Mouse (Mus musculus) hindbrain, embryonic 16.5 days (tissue): ENCODE results near the gene Lrrc20. TPM values are rescaled to one million over a fixed set of nuclear protein-coding genes. Genes with fewer than 3 reads are reported as not detected.
"Not testable (repeated sequence)": the region's sequence is repeated elsewhere in the genome, so short reads cannot be mapped to it uniquely, and the experiment has no call there.

ENCODE experiments used
- ATAC-seq: fragments of 200-750 bp; cut with Nextera tagmentation; 2 replicates; pipeline ENCODE4 v1.8.0; 2017; ENCODE audit warnings: moderate TSS enrichment, moderate library complexity
- H3K27ac ChIP-seq: fragments of 300-500 bp; sonication (generic); 2 replicates; pipeline ENCODE4 v1.5.1; 2014; ENCODE audit warnings: low read depth, mild to moderate bottlenecking, control low read depth, low read length, moderate library complexity
- H3K27me3 ChIP-seq: fragments of 300-500 bp; sonication (generic); replicated peaks from 2 replicates; pipeline ENCODE4 v1.6.1; 2014; ENCODE audit warnings: low read length; ENCODE audit not compliant: control insufficient read depth, insufficient read depth
- H3K36me3 ChIP-seq: fragments of 300-500 bp; sonication (generic); 2 replicates; pipeline ENCODE4 v1.6.1; 2014; ENCODE audit warnings: mild to moderate bottlenecking, low read length, moderate library complexity, mixed read lengths; ENCODE audit not compliant: control insufficient read depth, insufficient read depth
- H3K4me1 ChIP-seq: fragments of 300-500 bp; sonication (generic); 2 replicates; pipeline ENCODE4 v1.6.1; 2014; ENCODE audit warnings: low read depth, low read length; ENCODE audit not compliant: control insufficient read depth, insufficient read depth
- H3K4me2 ChIP-seq: fragments of 300-500 bp; sonication (generic); 2 replicates; pipeline ENCODE4 v1.6.1; 2014; ENCODE audit warnings: mild to moderate bottlenecking, low read length, control low read depth, moderate library complexity
- H3K4me3 ChIP-seq: fragments of 300-500 bp; sonication (generic); 2 replicates; pipeline ENCODE4 v1.5.1; 2014; ENCODE audit warnings: mild to moderate bottlenecking, low read length, control low read depth, moderate library complexity
- H3K9ac ChIP-seq: fragments of 300-500 bp; sonication (generic); 2 replicates; pipeline ENCODE4 v1.6.1; 2014; ENCODE audit warnings: low read depth, mild to moderate bottlenecking, control low read depth, low read length, moderate library complexity
- H3K9me3 ChIP-seq: fragments of 300-500 bp; sonication (generic); 2 replicates; pipeline ENCODE4 v1.6.1; 2014; ENCODE audit warnings: mild to moderate bottlenecking, low read length, moderate library complexity; ENCODE audit not compliant: control insufficient read depth
- WGBS: fragments of 180-500 bp; shearing (Covaris S2); extraction: QIAGEN DNeasy Blood & Tissue Kit; methylation state at CpG from one replicate; pipeline ENCODE4 v1.1.7; 2014; 5-methylcytosine and 5-hydroxymethylcytosine counted together
- polyA plus RNA-seq: library from polyadenylated mRNA; unstranded; fragments of >200 nt; fragmentation: Nextera tagmentation; extraction: Ambion mirVana; gene quantifications from 2 replicates; pipeline ENCODE4 v1.2.1, GENCODE M21; 2015

The Lrrc20 gene
- polyA plus RNA-seq, 1 experiment from 2014 or later: 14.9 TPM

DNA sequence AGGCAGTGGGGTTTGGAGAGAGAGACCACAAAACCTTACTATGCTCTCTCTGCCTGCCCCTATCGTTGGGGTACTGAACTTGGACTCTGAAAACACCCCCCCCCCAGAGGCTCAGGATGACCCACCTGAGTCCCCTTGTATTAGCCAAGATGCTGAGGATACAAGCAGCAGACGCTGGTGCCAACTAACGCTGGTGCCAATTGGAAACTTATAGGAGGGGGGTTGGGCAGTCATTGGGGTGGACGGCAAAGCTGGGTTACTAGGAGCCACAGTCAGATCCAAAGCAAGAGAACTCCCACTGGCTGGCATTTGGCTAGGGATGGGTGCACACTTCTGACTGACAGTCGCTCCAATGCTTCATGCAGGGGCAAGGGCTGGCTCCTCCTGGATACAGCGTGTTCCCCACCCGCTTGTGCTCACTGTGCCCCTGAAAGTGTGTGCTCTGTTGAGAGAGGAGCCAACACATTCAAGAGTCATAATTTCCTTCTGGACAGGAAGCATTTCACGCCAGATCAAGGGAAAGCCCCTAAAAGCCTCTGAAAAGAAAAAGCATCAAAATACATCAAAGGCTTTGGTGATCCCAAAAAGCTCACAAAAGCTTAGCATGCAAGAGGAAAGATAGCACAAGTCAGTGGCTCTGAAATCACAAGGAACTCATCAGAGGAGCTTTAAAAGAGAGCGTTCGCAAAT lies 128.9 kb downstream of the Lrrc20 start:
- H3K9ac ChIP-seq: no peak overlapping the region; the same call in 1 of the 2 replicates
- no peak overlapping the region for H3K4me3 ChIP-seq
- H3K4me1 ChIP-seq: no peaks in the 10 kb centered on the region
- H3K4me2 ChIP-seq: no peak overlapping the region
- 69% methylated on average over 10 of the region's 10 CpGs for WGBS
- no peaks in the 10 kb centered on the region for H3K36me3 ChIP-seq
- H3K9me3 ChIP-seq: no peaks in the 10 kb centered on the region
- ATAC-seq: no peak
- peaks cover 2% of the 10 kb centered on the region for H3K27me3 ChIP-seq
- no peak overlapping the region for H3K27ac ChIP-seq

DNA sequence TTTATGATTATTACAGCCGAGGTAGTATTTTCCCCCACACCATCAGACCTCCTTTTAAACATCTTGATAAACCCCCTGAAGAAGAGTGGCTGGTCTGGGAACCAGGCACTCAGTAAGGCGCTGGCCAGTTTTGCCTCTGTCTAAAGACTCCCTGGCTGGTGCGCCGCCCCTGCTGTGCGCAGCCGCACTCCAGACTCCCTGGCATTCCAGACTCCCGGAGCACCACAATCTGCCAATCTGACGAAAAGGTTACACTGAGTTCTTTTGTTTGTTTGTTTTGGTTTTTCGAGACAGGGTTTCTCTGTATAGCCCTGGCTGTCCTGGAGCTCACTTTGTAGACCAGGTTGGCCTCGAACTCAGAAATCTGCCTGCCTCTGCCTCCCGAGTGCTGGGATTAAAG lies 129.8 kb downstream of the Lrrc20 start:
- not testable (repeated sequence) for H3K4me2 ChIP-seq, H3K36me3 ChIP-seq, ATAC-seq, H3K27me3 ChIP-seq, H3K4me1 ChIP-seq, H3K9me3 ChIP-seq, H3K4me3 ChIP-seq, H3K27ac ChIP-seq, H3K9ac ChIP-seq
- WGBS: 70% methylated on average over 11 of the region's 11 CpGs

DNA sequence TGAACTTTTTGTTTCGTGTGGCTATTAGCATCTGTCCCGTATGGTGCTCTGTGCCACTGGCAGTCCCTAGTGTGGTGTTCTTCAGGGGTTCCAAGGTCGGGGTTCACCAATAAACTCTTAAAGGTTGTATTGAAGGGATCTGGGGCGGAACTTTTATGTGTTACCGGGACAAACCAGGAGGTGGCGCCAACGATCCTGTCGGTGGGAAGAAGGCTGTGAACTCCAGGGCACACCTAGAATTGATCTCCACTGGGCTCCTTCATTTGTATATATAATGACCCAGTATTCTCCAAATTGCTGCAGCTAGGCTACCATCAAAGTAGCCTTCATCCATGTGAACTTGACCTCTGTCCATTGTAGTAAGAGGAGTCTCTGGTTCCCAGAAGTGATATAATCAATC lies 130.2 kb downstream of the Lrrc20 start:
- Histone ChIP-seq H3K4me3 (no peak overlapping the region), H3K27me3 (peaks cover 2% of the 10 kb centered on the region), H3K9ac (no peak overlapping the region), H3K36me3 (no peaks in the 10 kb centered on the region), H3K4me1 (no peaks in the 10 kb centered on the region), H3K4me2 (no peak overlapping the region), H3K27ac (no peak overlapping the region), H3K9me3 (no peaks in the 10 kb centered on the region)
- WGBS: 16% methylated on average over 8 of the region's 8 CpGs
- no peak for ATAC-seq

GRCm38 (mm10) chr10:61608233-61608632 lies 132.6 kb downstream of the Lrrc20 start:
- H3K36me3 ChIP-seq: no peaks in the 10 kb centered on the region
- peaks cover 2% of the 10 kb centered on the region for H3K27me3 ChIP-seq
- H3K4me2 ChIP-seq: no peak overlapping the region

GRCm38 (mm10) chr10:61610650-61611235 lies 135.1 kb downstream of the Lrrc20 start:
- no peak overlapping the region for H3K4me2 ChIP-seq
- 76% methylated on average over 8 of the region's 8 CpGs for WGBS
- H3K27me3 ChIP-seq: no peaks in the 10 kb centered on the region
- H3K4me3 ChIP-seq: no peak overlapping the region
- no peaks in the 10 kb centered on the region for H3K9me3 ChIP-seq
- H3K36me3 ChIP-seq: no peaks in the 10 kb centered on the region
- H3K27ac ChIP-seq: no peak overlapping the region
- no peak overlapping the region for H3K9ac ChIP-seq
- H3K4me1 ChIP-seq: no peaks in the 10 kb centered on the region
- ATAC-seq: no peak

More at GRCm38 (mm10) chr10:61608233-61608632, 132.6 kb downstream of the Lrrc20 start:
- no peak for ATAC-seq
- Histone ChIP-seq H3K9ac (no peak overlapping the region), H3K4me1 (no peaks in the 10 kb centered on the region), H3K4me3 (no peak overlapping the region), H3K9me3 (no peaks in the 10 kb centered on the region), H3K27ac (no peak overlapping the region)

GRCm38 (mm10) chr10:61614311-61614710 lies 138.7 kb downstream of the Lrrc20 start:
- no peaks in the 10 kb centered on the region for H3K36me3 ChIP-seq
- 89% methylated on average over 7 of the region's 7 CpGs for WGBS
- H3K9me3 ChIP-seq: no peaks in the 10 kb centered on the region
- ATAC-seq: no peak
- H3K9ac ChIP-seq: no peak overlapping the region
- no peak overlapping the region for H3K27ac ChIP-seq
- no peak overlapping the region for H3K4me2 ChIP-seq
- no peaks in the 10 kb centered on the region for H3K27me3 ChIP-seq
- H3K4me1 ChIP-seq: no peaks in the 10 kb centered on the region
- no peak overlapping the region for H3K4me3 ChIP-seq

GRCm38 (mm10) chr10:61618528-61618927 lies 142.9 kb downstream of the Lrrc20 start:
- WGBS: 79% methylated on average over 2 of the region's 2 CpGs
- H3K27me3 ChIP-seq: no peaks in the 10 kb centered on the region

DNA sequence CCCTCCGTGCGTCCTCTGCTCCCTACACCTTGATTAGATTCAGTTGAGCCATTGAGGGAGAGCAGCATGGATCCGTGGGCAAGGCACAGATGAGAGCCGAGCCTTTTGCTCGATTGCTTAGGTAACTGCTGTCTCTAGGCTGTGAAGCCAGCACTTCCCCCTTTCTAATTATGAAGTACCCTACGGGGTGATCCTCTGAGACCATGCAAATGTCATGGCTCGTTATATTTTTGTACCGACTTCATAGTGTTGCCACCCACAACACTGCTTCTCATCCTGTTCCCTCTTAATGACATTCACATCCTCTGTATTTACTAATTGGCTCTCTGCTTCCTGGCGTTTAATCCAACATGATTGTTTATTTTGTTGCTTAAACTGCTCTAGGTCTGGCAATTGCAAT lies 146.1 kb downstream of the Lrrc20 start:
- 39% methylated on average over 9 of the region's 9 CpGs for WGBS
- peaks cover 16% of the 10 kb centered on the region for H3K4me1 ChIP-seq
- H3K9ac ChIP-seq: no peak overlapping the region
- no peaks in the 10 kb centered on the region for H3K36me3 ChIP-seq
- no peak overlapping the region for H3K27ac ChIP-seq
- peaks cover 7% of the 10 kb centered on the region; the same call in 1 of the 2 replicates for H3K27me3 ChIP-seq
- no peaks in the 10 kb centered on the region for H3K9me3 ChIP-seq
- H3K4me2 ChIP-seq: no peak overlapping the region
- ATAC-seq: no peak
- no peak overlapping the region for H3K4me3 ChIP-seq

More at GRCm38 (mm10) chr10:61618528-61618927, 142.9 kb downstream of the Lrrc20 start:
- no peak overlapping the region for H3K9ac ChIP-seq
- no peak overlapping the region for H3K4me3 ChIP-seq
- H3K4me2 ChIP-seq: no peak overlapping the region
- no peak for ATAC-seq
- no peaks in the 10 kb centered on the region for H3K36me3 ChIP-seq
- no peaks in the 10 kb centered on the region for H3K4me1 ChIP-seq
- H3K27ac ChIP-seq: no peak overlapping the region
- no peaks in the 10 kb centered on the region for H3K9me3 ChIP-seq

GRCm38 (mm10) chr10:61623874-61624273 lies 148.3 kb downstream of the Lrrc20 start:
- not testable (repeated sequence) for H3K9ac ChIP-seq, H3K4me2 ChIP-seq, H3K36me3 ChIP-seq, ATAC-seq, H3K9me3 ChIP-seq, H3K4me3 ChIP-seq, H3K27me3 ChIP-seq, H3K27ac ChIP-seq
- 66% methylated on average over 3 of the region's 3 CpGs for WGBS
- H3K4me1 ChIP-seq: peaks cover 16% of the 10 kb centered on the region
